Mouse (Mus musculus) ES-E14 (cell line): ENCODE results near the gene Gpm6b. TPM values are rescaled to one million over a fixed set of nuclear protein-coding genes. Genes with fewer than 3 reads are reported as not detected.

ENCODE experiments used
- DNase-seq: peaks from one replicate; pipeline ENCODE4 v3.0.0-alpha.2; 2013; ENCODE audit warnings: low read depth, low spot score
- H3K27ac ChIP-seq: 2 replicates; pipeline ENCODE4 v1.5.1; 2012; ENCODE audit warnings: low read depth, mild to moderate bottlenecking, low read length, moderate library complexity, mixed read lengths; ENCODE audit not compliant: poor library complexity, insufficient read depth, severe bottlenecking
- H3K36me3 ChIP-seq: 2 replicates; pipeline ENCODE4 v1.6.1; 2012; ENCODE audit warnings: mild to moderate bottlenecking, low read length, moderate library complexity, mixed read lengths; ENCODE audit not compliant: control insufficient read depth, poor library complexity, insufficient read depth, severe bottlenecking
- H3K4me1 ChIP-seq, 2 experiments: fragments of 150-350 bp in 1 of 2; sonication (generic) in 1 of 2; 2 replicates each; pipeline ENCODE4 v1.6.1; 2012; ENCODE audit warnings: low read length in 2 of 2, mild to moderate bottlenecking in 1 of 2, mixed read lengths in 1 of 2; ENCODE audit not compliant: control insufficient read depth in 2 of 2, insufficient read depth in 2 of 2, poor library complexity in 1 of 2
- H3K4me3 ChIP-seq, 2 experiments: fragments of 150-350 bp in 1 of 2; sonication (generic) in 1 of 2; 2 replicates each; pipeline ENCODE4 v1.5.1; 2012; ENCODE audit warnings: low read length in 2 of 2, low read depth in 1 of 2, mild to moderate bottlenecking in 1 of 2, mixed read lengths in 1 of 2; ENCODE audit not compliant: insufficient read depth in 1 of 2, poor library complexity in 1 of 2, severe bottlenecking in 1 of 2
- H3K9ac ChIP-seq: 2 replicates; pipeline ENCODE4 v1.6.1; 2012; ENCODE audit warnings: low read depth, mild to moderate bottlenecking, low read length, mixed read lengths; ENCODE audit not compliant: poor library complexity, insufficient read depth, severe bottlenecking
- H3K9me3 ChIP-seq: fragments of 150-350 bp; sonication (generic); 2 replicates; pipeline ENCODE4 v1.6.1; 2012; ENCODE audit warnings: low read depth, mild to moderate bottlenecking, low read length; ENCODE audit not compliant: control insufficient read depth, insufficient read depth
- CHD2 ChIP-seq: IDR thresholded peaks from 2 replicates; pipeline ENCODE4 v1.6.1; 2014; ENCODE audit warnings: mild to moderate bottlenecking, low read depth, low read length, inconsistent platforms
- HCFC1 ChIP-seq: IDR thresholded peaks from 2 replicates; pipeline ENCODE4 v1.6.1; 2012; ENCODE audit warnings: low read length, inconsistent platforms, borderline replicate concordance; ENCODE audit not compliant: insufficient read depth
- MAFK ChIP-seq: IDR thresholded peaks from 2 replicates; pipeline ENCODE4 v1.6.1; 2014; ENCODE audit warnings: mild to moderate bottlenecking, low read depth, low read length, inconsistent platforms; ENCODE audit not compliant: insufficient read depth
- ZC3H11A ChIP-seq: IDR thresholded peaks from 2 replicates; pipeline ENCODE4 v1.6.1; 2012; ENCODE audit warnings: low read depth, mild to moderate bottlenecking, inconsistent platforms, low read length, borderline replicate concordance
- ZNF384 ChIP-seq: IDR thresholded peaks from 2 replicates; pipeline ENCODE4 v1.6.1; 2012; ENCODE audit warnings: low read depth, low read length, inconsistent platforms
- in situ Hi-C, 2 experiments: fragments of 600-800 bp; cut with MboI; formaldehyde crosslinking; loops; one replicate each; pipeline ENCODE4 v1.15.1; 2025; ENCODE audit warnings: low sequenced_read_pairs in 2 of 2, inconsistent platforms in 1 of 2; ENCODE audit not compliant: unreplicated experiment in 2 of 2
- total RNA-seq: library from RNA; depleted of rRNA; stranded (reverse); fragments of 300-350 nt; gene quantifications from 2 replicates; pipeline ENCODE4 v1.2.3, GENCODE M21; 2012

Gene Gpm6b
- total RNA-seq, 1 experiment: 1.0 TPM

DNA sequence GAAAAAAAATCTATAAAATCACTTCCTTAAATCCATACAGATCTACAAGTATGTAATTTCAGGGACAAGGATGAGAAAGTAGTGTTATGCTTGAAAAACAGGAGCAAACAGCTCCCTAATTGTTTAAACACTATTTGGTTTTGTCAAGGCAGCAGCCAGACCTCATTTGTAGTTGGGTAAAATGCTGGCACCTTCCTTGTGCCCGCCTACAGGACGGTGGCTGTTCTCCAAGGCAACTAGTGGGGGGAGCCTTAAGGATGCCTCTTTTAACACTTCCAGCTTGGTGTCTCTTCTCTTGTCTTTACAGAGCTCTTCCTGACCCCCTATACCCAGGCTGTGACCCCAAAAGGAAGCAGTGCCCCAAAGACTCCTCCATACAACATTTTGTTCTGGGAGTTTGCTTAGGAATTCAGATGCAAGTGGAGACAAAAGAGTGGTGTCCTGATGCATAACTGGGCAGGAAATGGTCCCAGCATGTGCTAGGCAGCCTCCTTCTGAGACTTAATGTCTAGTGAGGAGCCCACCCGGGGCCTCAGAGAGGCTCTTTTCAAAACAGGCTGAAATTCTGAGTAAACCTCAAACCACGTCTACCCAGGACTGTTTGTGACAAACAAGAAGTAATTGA, 4.7 kb downstream of the Gpm6b start:
- Histone ChIP-seq H3K9ac (no peak overlapping the region), H3K4me3 (no peak overlapping the region), H3K4me1 (no peaks in the 10 kb centered on the region), H3K36me3 (no peaks in the 10 kb centered on the region), H3K9me3 (no peaks in the 10 kb centered on the region), H3K27ac (no peak overlapping the region)
- no peak for DNase-seq
- TF ChIP-seq ZC3H11A: no peak
- no peak for TF ChIP-seq CHD2
- TF ChIP-seq MAFK: no peak
- TF ChIP-seq ZNF384: no peak
- TF ChIP-seq HCFC1: no peak
- in situ Hi-C loops: no loop called here

- no peak for DNase-seq
- no peak overlapping the region for H3K27ac ChIP-seq
These were observed 32.8 kb downstream of the Gpm6b start for GRCm38 (mm10) chrX:166271489-166271888.

GRCm38 (mm10) chrX:166272646-166273045, 33.9 kb downstream of the Gpm6b start:
- Histone ChIP-seq H3K9me3 (no peaks in the 10 kb centered on the region), H3K9ac (no peak overlapping the region), H3K27ac (no peak overlapping the region), H3K36me3 (no peaks in the 10 kb centered on the region), H3K4me1 (no peaks in the 10 kb centered on the region), H3K4me3 (no peak overlapping the region)
- in situ Hi-C loops: no loop called here
- no peak for DNase-seq
- no peak for TF ChIP-seq CHD2
- TF ChIP-seq MAFK: no peak
- TF ChIP-seq HCFC1: no peak
- no peak for TF ChIP-seq ZNF384
- no peak for TF ChIP-seq ZC3H11A

More at GRCm38 (mm10) chrX:166271489-166271888, 32.8 kb downstream of the Gpm6b start:
- no peaks in the 10 kb centered on the region for H3K9me3 ChIP-seq
- in situ Hi-C loops: no loop called here
- no peak overlapping the region for H3K9ac ChIP-seq
- no peak overlapping the region for H3K4me3 ChIP-seq
- no peaks in the 10 kb centered on the region for H3K36me3 ChIP-seq
- TF ChIP-seq ZNF384: no peak
- no peak for TF ChIP-seq HCFC1
- no peak for TF ChIP-seq MAFK
- no peak for TF ChIP-seq ZC3H11A
- TF ChIP-seq CHD2: no peak
- no peaks in the 10 kb centered on the region for H3K4me1 ChIP-seq

DNA sequence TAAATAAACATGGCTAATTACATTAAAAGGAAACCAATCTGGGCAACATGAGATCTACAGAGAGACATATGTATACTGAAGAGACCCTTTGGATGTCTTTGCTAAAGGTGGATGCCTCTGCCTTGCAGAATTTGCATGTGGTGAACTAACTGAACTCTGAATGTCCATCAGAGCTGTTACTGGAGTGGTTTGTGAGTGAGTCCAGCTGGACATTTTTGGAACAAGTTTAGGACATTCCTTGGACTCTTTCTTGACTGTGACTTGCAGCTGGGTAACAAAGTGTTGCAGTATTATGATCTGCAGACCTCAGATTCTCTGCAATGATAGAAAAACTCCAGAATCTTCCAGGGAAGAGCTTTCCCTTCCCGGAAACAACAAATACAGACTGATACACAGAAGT, 41.1 kb downstream of the Gpm6b start:
- Histone ChIP-seq H3K27ac (no peak overlapping the region), H3K4me3 (no peak overlapping the region), H3K9me3 (no peaks in the 10 kb centered on the region), H3K4me1 (no peaks in the 10 kb centered on the region), H3K36me3 (no peaks in the 10 kb centered on the region), H3K9ac (no peak overlapping the region)
- TF ChIP-seq CHD2 (no peak), HCFC1 (no peak), ZNF384 (no peak), ZC3H11A (no peak), MAFK (no peak)
- in situ Hi-C loops: no loop called here
- DNase-seq: no peak

DNA sequence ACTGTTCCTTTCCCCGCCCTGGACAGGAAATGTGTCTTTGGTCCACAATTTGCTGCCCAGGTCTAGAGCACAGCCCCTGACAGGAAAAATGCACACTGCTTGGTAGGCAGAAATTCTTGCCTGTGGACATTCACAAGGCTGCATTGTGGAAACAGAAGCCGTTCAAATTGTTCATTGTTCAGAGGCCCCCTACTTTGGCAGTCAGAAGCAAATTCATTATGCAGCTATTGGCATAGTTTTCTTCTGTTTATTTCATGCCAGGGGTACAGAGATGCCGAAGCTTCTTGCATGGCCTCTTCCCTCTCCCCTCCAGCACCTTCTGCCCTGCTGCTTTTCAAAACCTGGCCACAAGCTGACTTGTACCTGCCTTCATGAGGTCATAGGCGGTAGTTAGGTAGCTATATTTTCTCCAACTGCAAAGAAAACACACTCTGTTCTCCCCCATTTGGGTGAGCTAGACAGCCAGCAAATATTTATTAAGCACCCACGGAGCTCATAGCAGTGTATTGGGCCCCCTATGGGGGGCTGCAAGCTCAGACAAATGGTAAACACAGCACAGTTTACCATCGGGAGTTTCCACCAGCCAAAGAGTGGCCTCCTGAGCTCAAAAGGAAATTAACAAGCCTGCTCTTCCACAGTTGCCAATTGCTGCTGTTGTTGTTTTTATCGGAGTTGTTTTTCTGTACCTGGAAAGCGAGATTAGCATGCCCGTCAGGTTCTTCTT, 48.2 kb downstream of the Gpm6b start:
- no peak overlapping the region for H3K4me3 ChIP-seq
- H3K36me3 ChIP-seq: no peaks in the 10 kb centered on the region
- DNase-seq: no peak
- H3K4me1 ChIP-seq: no peaks in the 10 kb centered on the region
- no peaks in the 10 kb centered on the region for H3K9me3 ChIP-seq
- TF ChIP-seq MAFK (no peak), ZNF384 (no peak), ZC3H11A (no peak), HCFC1 (no peak)
- in situ Hi-C loops: no loop called here
- H3K9ac ChIP-seq: no peak overlapping the region
- no peak overlapping the region for H3K27ac ChIP-seq
